Mouse (Mus musculus) kidney, embryonic 15.5 days (tissue): ENCODE measurements around the gene Itpkb. TPM values are rescaled to one million over a fixed set of nuclear protein-coding genes. Genes with fewer than 3 reads are reported as not detected.

ENCODE experiments used
- ATAC-seq: fragments of 200-750 bp; cut with Nextera tagmentation; replicated peaks from 2 replicates; pipeline ENCODE4 v1.8.0; 2017; ENCODE audit warnings: moderate TSS enrichment; ENCODE audit not compliant: low FRiP score
- H3K27ac ChIP-seq: fragments of 300-500 bp; sonication (generic); 2 replicates; pipeline ENCODE4 v1.5.1; 2015; ENCODE audit warnings: mild to moderate bottlenecking, inconsistent platforms
- H3K27me3 ChIP-seq: fragments of 300-500 bp; sonication (generic); 2 replicates; pipeline ENCODE4 v1.6.1; 2015; ENCODE audit warnings: inconsistent platforms
- H3K36me3 ChIP-seq: fragments of 300-500 bp; sonication (generic); 2 replicates; pipeline ENCODE4 v1.6.1; 2015; ENCODE audit warnings: inconsistent platforms
- H3K4me1 ChIP-seq: fragments of 300-500 bp; sonication (generic); 2 replicates; pipeline ENCODE4 v1.6.1; 2015; ENCODE audit warnings: inconsistent platforms
- H3K4me2 ChIP-seq: fragments of 300-500 bp; sonication (generic); 2 replicates; pipeline ENCODE4 v1.6.1; 2015; ENCODE audit warnings: moderate library complexity, mild to moderate bottlenecking, inconsistent platforms
- H3K4me3 ChIP-seq: fragments of 300-500 bp; sonication (generic); replicated peaks from 2 replicates; pipeline ENCODE4 v1.5.1; 2015; ENCODE audit warnings: mild to moderate bottlenecking, inconsistent platforms
- H3K9ac ChIP-seq: fragments of 300-500 bp; sonication (generic); 2 replicates; pipeline ENCODE4 v1.6.1; 2015; ENCODE audit warnings: mild to moderate bottlenecking, inconsistent platforms
- H3K9me3 ChIP-seq: fragments of 300-500 bp; sonication (generic); replicated peaks from 2 replicates; pipeline ENCODE4 v1.6.1; 2016; ENCODE audit warnings: inconsistent platforms
- WGBS: fragments of 180-500 bp; shearing (Covaris S2); methylation state at CpG from one replicate; pipeline ENCODE4 v1.1.7; 2015; ENCODE audit warnings: mixed read lengths; 5-methylcytosine and 5-hydroxymethylcytosine counted together
- polyA plus RNA-seq: library from polyadenylated mRNA; unstranded; fragments of >200 nt; fragmentation: Nextera tagmentation; extraction: Ambion mirVana; gene quantifications from 2 replicates; pipeline ENCODE4 v1.2.1, GENCODE M21; 2015

Itpkb gene
- polyA plus RNA-seq, 1 experiment from 2014 or later: 9.4 TPM

- no peaks in the 10 kb centered on the region for H3K36me3 ChIP-seq
- 70% methylated on average over 5 of the region's 5 CpGs for WGBS
- no peak overlapping the region for H3K27ac ChIP-seq
- no peaks in the 10 kb centered on the region for H3K27me3 ChIP-seq
- no peak for ATAC-seq
- H3K9me3 ChIP-seq: no peaks in the 10 kb centered on the region
- H3K9ac ChIP-seq: no peak overlapping the region
- 0 out of 2 replicates have a peak, but pooled peaks cover under 1% of the 10 kb centered on the region for H3K4me1 ChIP-seq
- no peak overlapping the region for H3K4me3 ChIP-seq
- no peak overlapping the region for H3K4me2 ChIP-seq
Observed at GRCm38 (mm10) chr1:180465620-180466019, 135.3 kb downstream of the Itpkb start.

GRCm38 (mm10) chr1:180468004-180468403, 137.7 kb downstream of the Itpkb start:
- Histone ChIP-seq H3K4me1 (no peaks in the 10 kb centered on the region), H3K27me3 (no peaks in the 10 kb centered on the region), H3K9ac (no peak overlapping the region), H3K4me2 (no peak overlapping the region), H3K4me3 (no peak overlapping the region), H3K9me3 (no peaks in the 10 kb centered on the region), H3K36me3 (no peaks in the 10 kb centered on the region), H3K27ac (no peak overlapping the region)
- WGBS: 90% methylated on average over 4 of the region's 4 CpGs
- no peak for ATAC-seq

GRCm38 (mm10) chr1:180473566-180473965, 143.3 kb downstream of the Itpkb start:
- H3K27ac ChIP-seq: no peak overlapping the region
- H3K27me3 ChIP-seq: no peaks in the 10 kb centered on the region
- no peak overlapping the region for H3K4me3 ChIP-seq
- H3K36me3 ChIP-seq: no peaks in the 10 kb centered on the region
- H3K9me3 ChIP-seq: no peaks in the 10 kb centered on the region
- no peaks in the 10 kb centered on the region for H3K4me1 ChIP-seq
- no peak overlapping the region for H3K9ac ChIP-seq
- H3K4me2 ChIP-seq: no peak overlapping the region
- no peak for ATAC-seq

Other genes starting within 250 kb of the Itpkb start
- 18.4 and 18.6 TPM in 2 replicates for gene Coq8a, start 130.9 kb upstream of the Itpkb start, polyA plus RNA-seq
- gene Psen2, start 67.0 kb upstream of the Itpkb start, polyA plus RNA-seq: 18.4 and 18.7 TPM in 2 replicates
- gene Stum, start 153.0 kb downstream of the Itpkb start, polyA plus RNA-seq: 1.4 and 1.7 TPM in 2 replicates
- 140 and 159 TPM in 2 replicates for gene Parp1, start 238.4 kb downstream of the Itpkb start, polyA plus RNA-seq